Mouse (Mus musculus) stomach, embryonic 14.5 days (tissue): ENCODE results near the gene Pros1. TPM values are rescaled to one million over a fixed set of nuclear protein-coding genes. Genes with fewer than 3 reads are reported as not detected.

ENCODE experiments used
- ATAC-seq: fragments of 200-750 bp; cut with Nextera tagmentation; 2 replicates; pipeline ENCODE4 v1.8.0; 2017; ENCODE audit warnings: low read depth, moderate TSS enrichment; ENCODE audit not compliant: insufficient number of reproducible peaks, insufficient read depth, low FRiP score
- H3K27ac ChIP-seq: fragments of 300-500 bp; sonication (generic); 2 replicates; pipeline ENCODE4 v1.5.1; 2014; ENCODE audit warnings: mild to moderate bottlenecking, low read length, moderate library complexity, mixed read lengths
- H3K27me3 ChIP-seq: fragments of 300-500 bp; sonication (generic); 2 replicates; pipeline ENCODE4 v1.6.1; 2014; ENCODE audit warnings: low read length, control low read depth, mixed read lengths; ENCODE audit not compliant: control insufficient read depth, insufficient read depth
- H3K36me3 ChIP-seq: fragments of 300-500 bp; sonication (generic); 2 replicates; pipeline ENCODE4 v1.6.1; 2014; ENCODE audit warnings: mild to moderate bottlenecking, control low read depth, low read length, moderate library complexity, mixed read lengths; ENCODE audit not compliant: control insufficient read depth, insufficient read depth
- H3K4me1 ChIP-seq: fragments of 300-500 bp; sonication (generic); 2 replicates; pipeline ENCODE4 v1.6.1; 2014; ENCODE audit warnings: low read length, control low read depth, mixed read lengths; ENCODE audit not compliant: control insufficient read depth, insufficient read depth
- H3K4me2 ChIP-seq: fragments of 300-500 bp; sonication (generic); replicated peaks from 2 replicates; pipeline ENCODE4 v1.6.1; 2014; ENCODE audit warnings: low read depth, low read length, control low read depth
- H3K4me3 ChIP-seq: fragments of 300-500 bp; sonication (generic); 2 replicates; pipeline ENCODE4 v1.5.1; 2014; ENCODE audit warnings: low read depth, low read length, control low read depth
- H3K9ac ChIP-seq: fragments of 300-500 bp; sonication (generic); replicated peaks from 2 replicates; pipeline ENCODE4 v1.6.1; 2014; ENCODE audit warnings: low read depth, mild to moderate bottlenecking, control low read depth, low read length, moderate library complexity, mixed read lengths
- H3K9me3 ChIP-seq: fragments of 300-500 bp; sonication (generic); 2 replicates; pipeline ENCODE4 v1.6.1; 2016; ENCODE audit warnings: low read depth, low read length, control low read depth; ENCODE audit not compliant: control insufficient read depth
- WGBS: fragments of 180-500 bp; shearing (Covaris S2); extraction: QIAGEN DNeasy Blood & Tissue Kit; methylation state at CpG from one replicate; pipeline ENCODE4 v1.1.7; 2014; 5-methylcytosine and 5-hydroxymethylcytosine counted together
- microRNA-seq: library from miRNA; unstranded; fragments of <30 nt; microRNA quantifications from one replicate; pipeline ENCODE4, GENCODE M21; 2016
- polyA plus RNA-seq: library from polyadenylated mRNA; unstranded; fragments of >200 nt; fragmentation: Nextera tagmentation; extraction: Ambion mirVana; gene quantifications from 2 replicates; pipeline ENCODE4 v1.2.1, GENCODE M21; 2014

Gene Pros1
- polyA plus RNA-seq, 1 experiment from 2014 or later: 31.8 TPM

DNA sequence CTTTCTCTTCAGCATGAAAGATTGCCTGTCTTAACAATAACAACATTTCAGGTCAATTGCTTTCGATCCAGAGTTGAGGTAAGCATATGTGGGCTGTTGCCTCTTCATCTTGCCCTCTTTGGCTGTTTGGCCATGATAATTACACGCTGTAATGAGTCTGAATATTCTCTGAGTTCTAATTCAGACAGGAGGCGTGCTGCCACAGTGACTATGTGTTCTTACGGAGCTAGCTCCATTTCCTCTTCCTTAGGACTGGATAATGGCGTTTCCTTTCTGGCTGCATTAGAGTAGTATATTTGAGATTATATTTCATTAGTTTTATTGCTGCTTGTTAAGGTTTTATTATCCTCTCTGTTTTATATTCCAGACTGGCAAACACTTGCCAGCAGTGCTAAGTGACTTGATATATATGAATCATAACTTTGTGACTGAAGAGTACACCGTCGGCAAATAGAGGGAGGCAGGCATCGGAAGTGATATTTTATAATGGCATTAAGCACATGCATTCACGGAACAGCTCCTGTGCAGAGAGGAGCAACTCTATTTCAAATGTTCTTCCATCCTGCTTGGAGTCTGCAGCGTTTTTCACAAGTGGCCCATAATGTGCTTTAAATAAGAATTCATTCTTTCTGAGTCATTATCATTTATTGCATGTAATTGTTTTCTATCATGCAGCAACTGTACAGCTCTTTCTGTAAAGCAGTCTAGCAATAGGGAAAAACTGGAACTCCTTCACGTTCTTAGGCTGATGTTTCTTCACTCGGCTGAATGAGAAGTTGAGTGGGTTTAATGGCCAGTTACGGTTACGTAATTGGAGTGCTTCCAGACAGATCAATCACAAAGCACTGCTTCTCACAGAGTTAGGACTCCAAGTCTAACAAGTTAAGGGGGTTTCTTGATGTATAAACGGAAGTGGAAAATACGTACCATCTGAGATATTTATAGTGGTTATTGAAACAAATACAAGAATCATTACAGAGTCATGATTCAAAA is 88.6 kb downstream of the Pros1 start:
- ATAC-seq: no peak
- Histone ChIP-seq H3K9ac (no peak overlapping the region), H3K27ac (no peak overlapping the region), H3K4me2 (no peak overlapping the region), H3K36me3 (no peaks in the 10 kb centered on the region), H3K4me3 (no peak overlapping the region), H3K4me1 (no peaks in the 10 kb centered on the region), H3K9me3 (no peaks in the 10 kb centered on the region), H3K27me3 (no peaks in the 10 kb centered on the region)
- 54% methylated on average over 16 of the region's 16 CpGs for WGBS

DNA sequence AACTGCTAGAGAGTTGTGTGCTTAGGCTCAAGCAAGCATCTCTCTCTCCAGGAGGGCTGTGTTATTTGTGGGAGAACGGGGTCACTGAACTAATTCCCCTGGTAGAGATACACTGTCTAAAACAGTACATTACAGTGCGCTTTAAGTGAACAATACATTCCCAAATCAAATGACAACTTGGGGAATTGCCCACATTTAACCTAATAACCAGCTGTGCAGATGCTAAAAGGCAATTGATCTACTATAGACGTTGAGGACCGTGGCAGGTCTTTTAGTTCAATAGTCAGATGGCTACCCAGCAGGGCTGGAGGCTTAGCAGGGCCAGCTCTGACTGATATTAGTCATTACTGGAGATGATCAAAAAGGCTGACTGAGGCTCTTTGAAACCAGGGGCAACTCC is 104.4 kb downstream of the Pros1 start:
- no peak overlapping the region for H3K27ac ChIP-seq
- H3K36me3 ChIP-seq: no peaks in the 10 kb centered on the region
- 68% methylated on average over 4 of the region's 4 CpGs for WGBS
- no peak overlapping the region for H3K9ac ChIP-seq
- ATAC-seq: no peak
- H3K4me2 ChIP-seq: no peak overlapping the region
- H3K27me3 ChIP-seq: no peaks in the 10 kb centered on the region
- H3K4me3 ChIP-seq: no peak overlapping the region
- H3K4me1 ChIP-seq: no peaks in the 10 kb centered on the region
- no peaks in the 10 kb centered on the region for H3K9me3 ChIP-seq

DNA sequence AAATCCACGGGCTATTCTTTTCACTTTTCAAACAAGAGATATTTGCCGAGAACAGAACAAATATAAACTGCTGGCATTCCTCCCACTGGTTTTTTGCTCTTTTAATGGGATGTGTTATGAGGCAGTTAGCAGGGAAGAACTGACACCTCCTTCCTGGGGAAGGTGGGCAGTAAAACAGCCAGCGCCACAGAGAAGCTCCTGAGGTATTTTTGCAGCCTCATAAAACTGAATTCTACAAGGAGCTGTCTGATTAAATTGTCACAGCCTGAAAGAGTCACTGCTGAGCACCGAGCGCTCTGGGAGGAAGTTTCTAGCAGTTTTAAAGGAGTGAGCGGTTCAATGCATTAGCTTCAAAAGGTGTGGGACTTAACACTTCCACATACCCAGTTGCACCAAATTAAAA is 110.3 kb downstream of the Pros1 start:
- no peak overlapping the region for H3K27ac ChIP-seq
- ATAC-seq: no peak
- no peak overlapping the region for H3K9ac ChIP-seq
- no peaks in the 10 kb centered on the region for H3K4me1 ChIP-seq
- H3K4me2 ChIP-seq: no peak overlapping the region
- no peak overlapping the region for H3K4me3 ChIP-seq
- 56% methylated on average over 6 of the region's 6 CpGs for WGBS
- no peaks in the 10 kb centered on the region for H3K27me3 ChIP-seq
- no peaks in the 10 kb centered on the region for H3K36me3 ChIP-seq
- H3K9me3 ChIP-seq: no peaks in the 10 kb centered on the region

DNA sequence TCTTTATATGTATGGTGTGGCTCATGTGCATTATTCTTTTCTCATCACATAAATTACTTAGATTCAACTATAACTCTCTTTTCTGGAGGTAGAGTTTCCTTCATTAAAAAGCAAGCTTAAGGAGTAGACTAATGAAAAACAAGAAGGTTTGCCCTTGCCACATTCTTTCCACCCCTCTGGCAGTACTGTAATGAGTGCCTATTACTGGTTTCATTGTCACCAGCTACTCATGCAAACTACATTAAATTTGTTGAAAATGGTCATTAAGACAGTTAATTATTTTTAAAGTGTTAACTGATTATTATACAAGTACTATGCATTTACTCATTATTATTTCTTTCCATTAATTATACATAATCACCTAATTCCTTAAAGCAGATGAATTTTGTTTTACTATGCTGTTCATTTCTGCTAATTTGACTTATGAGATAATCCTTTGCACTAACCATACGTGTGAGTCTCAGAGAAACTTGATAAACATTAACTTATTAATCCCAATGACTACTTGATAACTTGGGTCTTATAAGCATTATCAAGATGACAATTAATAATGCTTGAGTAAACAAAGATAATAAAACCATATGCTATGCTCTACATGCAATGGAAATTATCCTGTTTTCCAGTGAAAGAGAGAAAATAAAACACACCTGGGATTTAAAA is 117.7 kb downstream of the Pros1 start:
- no peaks in the 10 kb centered on the region for H3K27me3 ChIP-seq
- no peak overlapping the region for H3K9ac ChIP-seq
- no peak overlapping the region for H3K4me3 ChIP-seq
- 68% methylated on average over 1 of the region's 1 CpGs for WGBS
- no peaks in the 10 kb centered on the region for H3K4me1 ChIP-seq
- no peak overlapping the region for H3K4me2 ChIP-seq
- no peak overlapping the region for H3K27ac ChIP-seq
- H3K36me3 ChIP-seq: no peaks in the 10 kb centered on the region
- ATAC-seq: no peak
- H3K9me3 ChIP-seq: no peaks in the 10 kb centered on the region

DNA sequence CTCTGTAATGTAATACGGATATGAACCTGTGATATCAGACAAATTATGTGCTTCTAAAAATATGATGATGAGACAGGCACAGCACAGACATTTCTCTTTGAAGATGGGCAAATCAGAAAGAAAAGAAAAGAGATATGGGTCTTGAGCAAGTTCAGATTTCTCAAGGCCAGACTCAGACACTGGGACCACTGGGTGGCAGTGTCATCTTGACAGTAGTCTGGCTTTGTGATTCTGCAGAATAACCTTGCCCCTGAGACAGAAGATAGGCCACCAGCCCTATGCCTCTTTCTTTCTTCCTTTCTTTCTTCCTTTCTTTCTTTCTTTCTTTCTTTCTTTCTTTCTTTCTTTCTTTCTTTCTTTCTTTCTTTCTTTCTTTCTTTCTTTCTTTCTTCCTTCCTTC is 120.8 kb downstream of the Pros1 start:
- Histone ChIP-seq H3K4me1 (no peaks in the 10 kb centered on the region), H3K9ac (no peak overlapping the region), H3K36me3 (no peaks in the 10 kb centered on the region), H3K9me3 (no peaks in the 10 kb centered on the region), H3K27me3 (no peaks in the 10 kb centered on the region), H3K4me2 (no peak overlapping the region), H3K27ac (no peak overlapping the region), H3K4me3 (no peak overlapping the region)
- ATAC-seq: no peak
- WGBS: 79% methylated on average over 1 of the region's 1 CpGs

Small RNA genes within 50 kb of the gene (microRNA-seq; reads per million reads assigned to microRNA genes)
- gene Gm25986: not detected

Other genes with a start within 250 kb of the Pros1 start
- gene Nsun3, start 67.5 kb upstream of the Pros1 start, polyA plus RNA-seq: 10.0 and 10.7 TPM in 2 replicates
- 5.6 TPM in 2 replicates for gene Stx19, start 39.6 kb upstream of the Pros1 start, polyA plus RNA-seq
- 20.7 and 24.3 TPM in 2 replicates for gene Arl13b, start 7.3 kb upstream of the Pros1 start, polyA plus RNA-seq